Comparison of ENCODE assay signal across 17 mouse cellular contexts in genomic region chr1:57479566-57479965, GRCm38 (mm10).
DNase-seq lines count a peak whose midpoint lies in the region; ATAC-seq and TF ChIP-seq lines count a peak whose summit lies in the region.
"Had no signal": no experiment of that assay in that cellular context is flagged by ENCODE, and none has a peak within 500 bp of the region (broad histone marks: within the 10 kb centered on the region; RNA-seq: fewer than 3 reads in every experiment).

No protein-coding gene starts in this region.

- TF ChIP-seq CTCF in kidney, adult 2 months (conservative IDR thresholded peaks at IDR 0.05; ENCODE audit: insufficient read depth, insufficient read length, low read depth, low read length) = no peak
- TF ChIP-seq CTCF in forebrain, postnatal 0 days (IDR thresholded peaks at IDR 0.05; ENCODE audit: low read depth) = no peak

- no peak for ATAC-seq in kidney, embryonic 15.5 days (replicated peaks; ENCODE audit: low FRiP score)
- no peak for ATAC-seq in embryonic facial prominence, embryonic 15.5 days (ENCODE audit: insufficient number of reproducible peaks, low FRiP score, low TSS enrichment, low read depth)
- peak; percentile 61 for ATAC-seq in forebrain, postnatal 0 days
- ATAC-seq in limb, embryonic 14.5 days (ENCODE audit: low FRiP score, low read depth) = peak; percentile 51; the same call in 1 of the 2 replicates
- no peak for ATAC-seq in inflammation-experienced regulatory T-cells, adult 6 months
- ATAC-seq: hindbrain, postnatal 0 days; midbrain, embryonic 16.5 days had no signal

- no peak for DNase-seq in kidney, adult 2 months
- no peak for DNase-seq in forebrain, postnatal 0 days
- DNase-seq in limb, embryonic 14.5 days (ENCODE audit: low spot score) = peak; percentile 36
- no peak for DNase-seq in spleen, postnatal 10 days (ENCODE audit: low spot score in 2 of 2)
- DNase-seq: cerebellum, adult 9-11 months; heart, adult 18-20 months; kidney, postnatal 25 days; lung, postnatal 14 days; thymus, adult 2 months had no signal

- H3K9ac ChIP-seq in kidney, embryonic 15.5 days = no peak overlapping the region
- H3K9ac ChIP-seq in embryonic facial prominence, embryonic 15.5 days = no peak overlapping the region
- no peak overlapping the region for H3K9ac ChIP-seq in forebrain, postnatal 0 days
- no peak overlapping the region for H3K9ac ChIP-seq in limb, embryonic 14.5 days (ENCODE audit: low read depth, low read length, severe bottlenecking)
- H3K9ac ChIP-seq: heart, embryonic 15.5 days; liver, embryonic 15.5 days had no signal

- H3K4me2 ChIP-seq in kidney, embryonic 15.5 days = no peak overlapping the region
- no peak overlapping the region for H3K4me2 ChIP-seq in embryonic facial prominence, embryonic 15.5 days (replicated peaks)
- H3K4me2 ChIP-seq in forebrain, postnatal 0 days (ENCODE audit: low read depth) = no peak overlapping the region
- no peak overlapping the region for H3K4me2 ChIP-seq in limb, embryonic 14.5 days (replicated peaks; ENCODE audit: low read depth, low read length, severe bottlenecking)
- H3K4me2 ChIP-seq: heart, embryonic 15.5 days; liver, embryonic 15.5 days had no signal

- no peaks in the 10 kb centered on the region for H3K36me3 ChIP-seq in kidney, embryonic 15.5 days
- no peaks in the 10 kb centered on the region for H3K36me3 ChIP-seq in kidney, adult 2 months (ENCODE audit: control insufficient read depth, insufficient read depth, low read length)
- no peaks in the 10 kb centered on the region for H3K36me3 ChIP-seq in embryonic facial prominence, embryonic 15.5 days
- H3K36me3 ChIP-seq in forebrain, postnatal 0 days (ENCODE audit: insufficient read depth) = no peaks in the 10 kb centered on the region
- H3K36me3 ChIP-seq in limb, embryonic 14.5 days (ENCODE audit: control insufficient read depth, insufficient read depth, low read length) = no peaks in the 10 kb centered on the region
- H3K36me3 ChIP-seq: heart, embryonic 15.5 days; liver, embryonic 15.5 days had no signal

- H3K27ac ChIP-seq in kidney, embryonic 15.5 days = 0 out of 2 replicates have a peak overlapping the region, but pooled peaks have one; percentile 18
- no peak overlapping the region for H3K27ac ChIP-seq in kidney, adult 2 months (ENCODE audit: insufficient read depth, low read depth, low read length)
- H3K27ac ChIP-seq in embryonic facial prominence, embryonic 15.5 days (replicated peaks) = peak overlapping the region; percentile 31; the same call in 1 of the 2 replicates
- no peak overlapping the region for H3K27ac ChIP-seq in forebrain, postnatal 0 days (ENCODE audit: low read depth, low read length)
- 0 out of 2 replicates have a peak overlapping the region, but pooled peaks have one; percentile 26 for H3K27ac ChIP-seq in limb, embryonic 14.5 days (replicated peaks; ENCODE audit: low read depth, low read length)
- H3K27ac ChIP-seq: heart, embryonic 15.5 days; hindbrain, postnatal 0 days; liver, embryonic 15.5 days had no signal

- no peak for TF ChIP-seq POLR2A in kidney, adult 2 months (IDR thresholded peaks at IDR 0.05; ENCODE audit: low read depth, low read length)
- no peak for TF ChIP-seq POLR2A in limb, embryonic 14.5 days (IDR thresholded peaks at IDR 0.05; ENCODE audit: borderline replicate concordance, extremely low read depth, insufficient read depth, insufficient read length)

- 48% methylated on average over 4 of the region's 4 CpGs for WGBS in kidney, embryonic 15.5 days
- 57% methylated on average over 4 of the region's 4 CpGs for WGBS in kidney, adult 2 months
- WGBS in embryonic facial prominence, embryonic 15.5 days = 34% methylated on average over 4 of the region's 4 CpGs
- 36% methylated on average over 4 of the region's 4 CpGs for WGBS in forebrain, postnatal 0 days
- 15% methylated on average over 4 of the region's 4 CpGs for WGBS in limb, embryonic 14.5 days

- peaks cover 3% of the 10 kb centered on the region; the same call in 1 of the 2 replicates for H3K4me1 ChIP-seq in kidney, embryonic 15.5 days
- no peaks in the 10 kb centered on the region for H3K4me1 ChIP-seq in kidney, adult 2 months (ENCODE audit: control insufficient read depth, insufficient read depth, low read length)
- peaks cover 15% of the 10 kb centered on the region for H3K4me1 ChIP-seq in embryonic facial prominence, embryonic 15.5 days
- peaks cover 5% of the 10 kb centered on the region; the same call in 1 of the 2 replicates for H3K4me1 ChIP-seq in forebrain, postnatal 0 days (ENCODE audit: insufficient read depth)
- peaks cover 24% of the 10 kb centered on the region for H3K4me1 ChIP-seq in limb, embryonic 14.5 days (ENCODE audit: control insufficient read depth, insufficient read depth, low read length)
- H3K4me1 ChIP-seq: heart, embryonic 15.5 days; liver, embryonic 15.5 days had no signal

- H3K4me3 ChIP-seq in kidney, embryonic 15.5 days (replicated peaks) = no peak overlapping the region
- H3K4me3 ChIP-seq in kidney, adult 2 months (ENCODE audit: insufficient read depth, low read depth, low read length) = no peak overlapping the region
- no peak overlapping the region for H3K4me3 ChIP-seq in embryonic facial prominence, embryonic 15.5 days (replicated peaks)
- no peak overlapping the region for H3K4me3 ChIP-seq in forebrain, postnatal 0 days (ENCODE audit: low read depth, low read length)
- H3K4me3 ChIP-seq in limb, embryonic 14.5 days (replicated peaks; ENCODE audit: low read length) = no peak overlapping the region
- H3K4me3 ChIP-seq: erythroblast, embryonic 14.5 days; heart, embryonic 15.5 days; liver, embryonic 15.5 days had no signal

- H3K27me3 ChIP-seq in kidney, embryonic 15.5 days = no peaks in the 10 kb centered on the region
- no peaks in the 10 kb centered on the region; the same call in 1 of the 2 replicates for H3K27me3 ChIP-seq in kidney, adult 2 months (replicated peaks; ENCODE audit: control insufficient read depth, insufficient read depth, low read length)
- no peaks in the 10 kb centered on the region for H3K27me3 ChIP-seq in embryonic facial prominence, embryonic 15.5 days
- no peaks in the 10 kb centered on the region for H3K27me3 ChIP-seq in forebrain, postnatal 0 days (ENCODE audit: insufficient read depth, low read length)
- no peaks in the 10 kb centered on the region for H3K27me3 ChIP-seq in limb, embryonic 14.5 days (ENCODE audit: control insufficient read depth, insufficient read depth, low read length)
- H3K27me3 ChIP-seq: heart, embryonic 15.5 days; liver, embryonic 15.5 days had no signal

- no peaks in the 10 kb centered on the region for H3K9me3 ChIP-seq in kidney, embryonic 15.5 days (replicated peaks)
- H3K9me3 ChIP-seq in embryonic facial prominence, embryonic 15.5 days (replicated peaks) = no peaks in the 10 kb centered on the region
- no peaks in the 10 kb centered on the region for H3K9me3 ChIP-seq in forebrain, postnatal 0 days (ENCODE audit: low read length)
- no peaks in the 10 kb centered on the region for H3K9me3 ChIP-seq in limb, embryonic 14.5 days (ENCODE audit: control insufficient read depth, low read length)
- H3K9me3 ChIP-seq: heart, embryonic 15.5 days; liver, embryonic 15.5 days had no signal

Comparison
In these comparisons a context has a peak if more than half of its experiments do, and no peak if none do; other contexts are left out.
1. H3K27ac ChIP-seq: peak in kidney, embryonic 15.5 days (single experiment), embryonic facial prominence, embryonic 15.5 days (single experiment) and limb, embryonic 14.5 days (single experiment); none in kidney, adult 2 months (single experiment) and forebrain, postnatal 0 days (single experiment).
2. ATAC-seq: peak in forebrain, postnatal 0 days (single experiment) and limb, embryonic 14.5 days (single experiment); none in kidney, embryonic 15.5 days (single experiment), embryonic facial prominence, embryonic 15.5 days (single experiment) and inflammation-experienced regulatory T-cells, adult 6 months (single experiment).